Mouse (Mus musculus) cortical plate, adult 2 months (tissue): ENCODE measurements around the gene Bcl7b.

Experiments
- CTCF ChIP-seq: fragments of 200-500 bp; IDR thresholded peaks from 2 replicates; pipeline ENCODE4 v1.5.1; 2011; ENCODE audit warnings: mild to moderate bottlenecking, control low read depth, low read length; ENCODE audit not compliant: insufficient read depth; ENCODE audit errors: extremely low read depth
- POLR2A ChIP-seq: fragments of 200-500 bp; IDR thresholded peaks from 2 replicates; pipeline ENCODE4 v1.6.1; 2011; ENCODE audit warnings: mild to moderate bottlenecking, low read length, control low read depth; ENCODE audit not compliant: insufficient read depth; ENCODE audit errors: extremely low read depth

DNA sequence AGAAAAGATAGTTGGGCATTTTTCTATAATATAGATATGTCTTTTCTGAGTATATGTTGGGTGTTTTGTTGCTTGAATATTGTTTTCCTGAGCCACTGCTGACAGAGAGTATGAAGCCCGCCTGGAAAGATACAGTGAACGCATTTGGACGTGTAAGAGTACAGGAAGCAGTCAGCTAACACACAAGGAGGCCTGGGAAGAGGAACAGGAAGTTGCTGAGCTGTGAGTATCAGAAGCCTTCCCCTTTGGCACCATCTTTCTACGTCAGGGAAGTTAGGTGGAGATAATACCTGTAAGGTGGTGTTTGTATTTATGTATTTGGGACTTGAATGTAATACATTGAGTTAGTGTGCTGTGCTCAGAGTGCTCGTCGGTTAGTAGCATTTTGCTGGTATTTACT is 28.3 kb downstream of the Bcl7b start:
- TF ChIP-seq CTCF (no peak), POLR2A (no peak)
